Mouse (Mus musculus) ES-Bruce4 (cell line): ENCODE measurements around the gene Isg20l2. TPM values are rescaled to one million over a fixed set of nuclear protein-coding genes. Genes with fewer than 3 reads are reported as not detected.

Experiments
- H3K27ac ChIP-seq: 2 replicates; pipeline ENCODE4 v1.5.1; 2012; ENCODE audit warnings: low read length, inconsistent platforms; ENCODE audit not compliant: insufficient read depth
- H3K27me3 ChIP-seq: 2 replicates; pipeline ENCODE4 v1.6.1; 2012; ENCODE audit warnings: mild to moderate bottlenecking, low read length, inconsistent platforms; ENCODE audit not compliant: control insufficient read depth, poor library complexity, insufficient read depth, severe bottlenecking
- H3K36me3 ChIP-seq: 2 replicates; pipeline ENCODE4 v1.6.1; 2012; ENCODE audit warnings: inconsistent platforms, mild to moderate bottlenecking, low read length, moderate library complexity; ENCODE audit not compliant: control insufficient read depth, poor library complexity, insufficient read depth, severe bottlenecking
- H3K4me1 ChIP-seq: one replicate; pipeline ENCODE4 v1.8.1; 2011; ENCODE audit warnings: low read length; ENCODE audit not compliant: control insufficient read depth, insufficient read depth
- H3K4me3 ChIP-seq: 2 replicates; pipeline ENCODE4 v1.5.1; 2011; ENCODE audit warnings: low read depth, mild to moderate bottlenecking, low read length
- H3K9ac ChIP-seq: 2 replicates; pipeline ENCODE4 v1.6.1; 2012; ENCODE audit warnings: low read depth, mild to moderate bottlenecking, inconsistent platforms; ENCODE audit not compliant: poor library complexity, severe bottlenecking
- H3K9me3 ChIP-seq: replicated peaks from 2 replicates; pipeline ENCODE4 v1.6.1; 2012; ENCODE audit warnings: mild to moderate bottlenecking, low read length, inconsistent platforms; ENCODE audit not compliant: control insufficient read depth, poor library complexity, insufficient read depth, severe bottlenecking
- CTCF ChIP-seq: IDR thresholded peaks from one replicate; pipeline ENCODE4 v1.8.1; 2011; ENCODE audit warnings: low read depth, low read length
- EP300 ChIP-seq: IDR thresholded peaks from 2 replicates; pipeline ENCODE4 v1.6.1; 2011; ENCODE audit warnings: low read depth, low read length; ENCODE audit not compliant: insufficient read depth
- POLR2A ChIP-seq: IDR thresholded peaks from one replicate; pipeline ENCODE4 v1.8.1; 2011; ENCODE audit warnings: low read length; ENCODE audit not compliant: insufficient read depth
- polyA plus RNA-seq: library from polyadenylated mRNA; stranded (reverse); fragments of >200 nt; gene quantifications from 2 replicates; pipeline ENCODE4 v1.2.4, GENCODE M21; 2011; ENCODE audit warnings: low read depth; ENCODE audit not compliant: missing spikeins, insufficient read depth, insufficient read length

The Isg20l2 gene
- polyA plus RNA-seq, result 64.3 and 68.4 TPM in 2 replicates

DNA sequence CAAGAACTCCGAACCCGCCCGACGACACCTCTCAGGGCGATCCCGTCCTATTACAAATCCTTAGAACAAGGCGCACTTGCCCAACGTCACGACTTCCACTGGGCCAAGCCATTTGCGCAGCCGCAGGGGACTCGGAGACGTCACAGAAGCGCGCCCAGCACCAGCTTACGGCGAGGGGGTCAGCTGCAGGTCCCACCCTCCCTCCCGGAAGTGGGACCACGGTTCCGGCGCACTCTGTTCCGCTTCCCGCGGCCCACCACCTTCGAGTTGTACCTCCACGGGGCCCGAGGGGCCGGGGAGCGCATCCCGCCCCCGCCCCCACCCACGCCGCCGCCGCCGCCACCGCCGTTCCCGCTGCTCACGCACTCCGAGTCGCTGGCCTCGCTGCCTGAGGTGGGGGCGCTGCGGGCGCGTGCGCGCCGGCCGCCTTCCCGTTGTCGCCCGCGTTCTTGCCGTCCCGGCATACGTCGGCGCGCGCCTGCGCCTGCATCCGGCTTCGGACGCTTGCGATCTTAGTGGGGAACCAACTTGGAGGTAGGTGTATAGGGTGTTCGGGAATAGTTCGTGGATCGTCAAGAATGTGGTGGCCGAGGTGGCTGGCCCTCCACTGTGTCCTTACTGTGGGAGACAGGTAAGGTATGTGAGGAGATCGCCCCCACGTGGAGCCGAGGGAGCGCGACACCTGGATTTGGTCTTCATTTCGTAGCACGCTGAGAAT lies at the start of gene Isg20l2, which contains the start of gene Rrnad1:
TSS of gene Isg20l2 (plus strand) at position 237 of the 718 bp plus-strand sequence.
TSS of gene Rrnad1 (minus strand) at position 640 of the 718 bp plus-strand sequence.
- Histone ChIP-seq H3K27me3 (no peaks in the 10 kb centered on the region), H3K9ac (peak within 1 kb of the TSS; percentile 68), H3K9me3 (no peaks in the 10 kb centered on the region), H3K4me3 (peak within 1 kb of the TSS; percentile 84), H3K36me3 (peaks cover 45% of the 10 kb centered on the region), H3K27ac (peak within 1 kb of the TSS; percentile 9; the same call in 1 of the 2 replicates), H3K4me1 (no peaks in the 10 kb centered on the region)
- TF ChIP-seq CTCF, result peak; percentile 78
- TF ChIP-seq EP300, result peak; percentile 31; the same call in 1 of the 2 replicates
- peak; percentile 60 for TF ChIP-seq POLR2A

DNA sequence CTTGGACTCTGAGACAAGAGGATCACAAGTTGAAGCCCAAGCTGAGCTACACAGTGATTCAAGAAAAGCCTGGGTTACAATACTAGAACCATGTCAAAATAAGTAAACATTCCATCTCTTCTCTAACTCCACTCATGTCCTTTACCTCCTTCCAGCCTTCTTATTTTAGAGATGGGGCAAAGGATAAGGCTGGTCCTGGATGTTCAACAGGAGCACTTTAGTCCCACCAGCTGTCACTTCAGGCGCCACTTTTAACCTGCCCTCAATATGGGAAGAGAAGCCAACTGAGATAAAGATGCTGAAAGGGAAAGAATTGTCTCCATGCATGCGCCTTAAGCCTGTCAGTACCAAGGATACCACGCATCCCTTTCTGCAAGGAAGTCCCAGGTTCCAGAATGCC lies 45.8 kb upstream of the Isg20l2 start:
- Histone ChIP-seq H3K9me3 (no peaks in the 10 kb centered on the region), H3K27ac (0 out of 2 replicates have a peak overlapping the region, but pooled peaks have one; percentile 0), H3K9ac (peak overlapping the region; percentile 96), H3K27me3 (no peaks in the 10 kb centered on the region), H3K4me1 (no peaks in the 10 kb centered on the region), H3K4me3 (peak overlapping the region; percentile 91), H3K36me3 (peaks cover 8% of the 10 kb centered on the region)
- no peak for TF ChIP-seq EP300
- no peak for TF ChIP-seq POLR2A
- TF ChIP-seq CTCF, result no peak

DNA sequence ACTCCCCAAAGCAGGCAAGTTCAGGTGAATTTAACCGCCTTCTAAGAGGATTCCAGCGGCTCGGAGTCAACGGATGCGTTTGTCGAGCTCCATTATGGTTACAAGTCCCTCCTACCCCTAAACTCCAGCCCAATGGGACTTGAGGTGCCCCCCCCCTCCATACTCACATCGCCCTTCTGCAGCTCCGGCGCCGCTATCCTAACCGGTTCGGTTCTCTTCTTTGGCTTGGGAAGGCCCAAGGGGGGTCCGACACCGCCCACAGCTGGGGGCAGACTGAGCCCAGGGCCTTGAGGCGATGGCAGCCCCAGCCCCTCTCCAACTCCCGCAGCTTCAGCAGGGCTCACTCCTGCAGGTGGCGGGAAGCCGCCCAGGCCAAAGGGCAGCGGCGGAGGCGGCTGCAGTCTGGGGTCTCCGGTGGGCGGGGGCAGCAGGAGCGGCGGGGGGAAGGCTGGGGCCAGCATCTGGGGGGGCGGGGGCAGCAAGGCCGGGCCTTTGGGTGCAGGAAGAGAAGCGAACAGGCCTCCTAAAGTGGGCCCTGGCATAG lies 45.3 kb upstream of the Isg20l2 start:
- TF ChIP-seq EP300 (no peak), POLR2A (no peak)
- Histone ChIP-seq H3K9ac (peak overlapping the region; percentile 96), H3K4me1 (no peaks in the 10 kb centered on the region), H3K27me3 (no peaks in the 10 kb centered on the region), H3K9me3 (no peaks in the 10 kb centered on the region), H3K4me3 (peak overlapping the region; percentile 91), H3K36me3 (peaks cover 8% of the 10 kb centered on the region), H3K27ac (peak overlapping the region; percentile 60)

DNA sequence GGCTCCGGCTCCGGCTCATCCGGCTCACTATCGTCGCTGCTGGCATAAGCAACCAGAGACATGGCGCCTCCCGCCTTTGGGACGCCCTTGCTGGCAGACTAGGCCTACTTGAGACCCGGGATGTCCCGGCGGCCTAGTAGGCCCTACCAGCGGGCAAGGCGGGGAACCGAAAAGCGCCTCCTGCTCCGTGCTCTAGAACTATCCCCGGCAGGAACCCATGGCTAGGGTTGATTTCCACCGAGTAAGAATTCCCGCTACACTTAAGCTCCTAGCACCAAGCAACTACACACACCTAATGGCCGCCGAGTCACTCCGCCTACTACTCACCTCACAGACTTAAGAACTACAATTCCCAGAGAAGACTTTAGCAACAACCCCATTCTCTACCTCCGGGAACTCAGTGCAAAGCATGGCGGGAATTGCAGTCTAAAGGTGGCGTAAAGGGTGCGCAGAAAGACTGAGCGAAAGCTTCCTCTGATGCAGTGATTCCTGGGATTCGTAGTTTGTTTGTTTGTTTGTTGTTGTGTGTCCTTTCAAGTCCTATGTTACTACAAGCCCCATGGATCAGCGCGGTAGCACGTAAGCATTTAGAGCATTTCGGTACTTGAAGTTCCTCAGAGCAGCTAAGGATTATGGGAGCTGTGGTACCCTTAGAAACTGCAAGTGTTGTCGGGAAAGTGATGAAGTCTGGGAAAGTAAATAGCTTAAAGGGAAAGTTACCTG lies 44.7 kb upstream of the Isg20l2 start, which contains the start of gene Prcc:
TSS of gene Prcc (minus strand) at position 328 of the 723 bp plus-strand sequence.
- Histone ChIP-seq H3K36me3 (peaks cover 6% of the 10 kb centered on the region), H3K4me3 (peak within 1 kb of the TSS; percentile 91), H3K27ac (peak within 1 kb of the TSS; percentile 60), H3K9me3 (no peaks in the 10 kb centered on the region), H3K27me3 (no peaks in the 10 kb centered on the region), H3K4me1 (no peaks in the 10 kb centered on the region), H3K9ac (peak within 1 kb of the TSS; percentile 96)
- no peak for TF ChIP-seq EP300
- no peak for TF ChIP-seq POLR2A
- TF ChIP-seq CTCF, result no peak

DNA sequence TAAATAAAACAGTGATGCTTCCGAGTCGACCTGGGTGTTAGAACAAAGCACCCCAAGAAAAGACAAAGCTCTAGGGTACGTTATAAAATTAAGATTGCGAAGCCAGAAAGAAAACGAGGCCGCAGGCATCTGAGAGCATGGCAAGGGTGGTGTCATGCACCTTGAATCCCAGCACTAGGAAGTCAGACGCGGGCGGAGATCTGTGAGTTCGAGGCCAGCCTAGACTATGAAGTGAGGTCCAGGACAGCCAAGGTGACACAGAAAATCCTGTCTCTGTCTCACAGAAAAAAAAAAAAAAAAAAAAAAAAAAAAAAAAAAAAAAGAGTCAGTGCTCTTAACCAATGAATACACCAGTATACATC lies 44.1 kb upstream of the Isg20l2 start:
- no peaks in the 10 kb centered on the region for H3K9me3 ChIP-seq
- no peaks in the 10 kb centered on the region for H3K4me1 ChIP-seq
- no peaks in the 10 kb centered on the region for H3K27me3 ChIP-seq
- peak overlapping the region; percentile 75 for H3K4me3 ChIP-seq
- H3K36me3 ChIP-seq, result peaks cover 4% of the 10 kb centered on the region; the same call in 1 of the 2 replicates
- H3K9ac ChIP-seq, result peak overlapping the region; percentile 64
- TF ChIP-seq EP300, result no peak
- no peak for TF ChIP-seq CTCF
- TF ChIP-seq POLR2A, result no peak
- no peak overlapping the region; the same call in 1 of the 2 replicates for H3K27ac ChIP-seq
